Mouse (Mus musculus): Measurements from ENCODE around the gene Smoc2. TPM values are rescaled to one million over a fixed set of nuclear protein-coding genes. Genes with fewer than 3 reads are reported as not detected.

Smoc2 gene
- polyA plus RNA-seq, 1 experiment, result 55.8 TPM

DNA sequence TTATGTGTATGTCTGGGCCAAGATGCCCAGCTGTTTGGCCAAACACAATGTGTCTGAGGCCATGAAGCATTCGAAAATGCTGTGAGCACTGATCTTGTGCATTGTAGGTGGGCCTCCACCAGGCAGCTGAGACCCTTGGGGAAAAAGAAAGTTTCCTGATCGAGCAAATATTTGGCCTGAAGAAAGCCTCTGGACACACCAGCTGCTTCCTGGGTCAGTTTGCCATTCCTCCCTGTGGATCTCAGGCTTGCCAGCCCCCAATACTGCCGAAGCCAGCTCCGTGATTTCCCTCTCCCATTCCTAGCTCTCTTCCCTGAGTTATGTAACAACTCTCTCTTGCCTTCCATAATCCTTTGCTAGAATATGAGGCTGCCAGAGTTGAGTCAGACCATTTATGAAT is 11.3 kb upstream of the Smoc2 start:
- no peak for DNase-seq (ENCODE audit: low read depth, low spot score)
- 84% methylated on average over 4 of the region's 4 CpGs for WGBS

GRCm38 (mm10) chr17:14273386-14273785 is 5.9 kb upstream of the Smoc2 start:
- 28% methylated on average over 6 of the region's 6 CpGs for WGBS
- DNase-seq (ENCODE audit: low read depth, low spot score), result peak; percentile 64

DNA sequence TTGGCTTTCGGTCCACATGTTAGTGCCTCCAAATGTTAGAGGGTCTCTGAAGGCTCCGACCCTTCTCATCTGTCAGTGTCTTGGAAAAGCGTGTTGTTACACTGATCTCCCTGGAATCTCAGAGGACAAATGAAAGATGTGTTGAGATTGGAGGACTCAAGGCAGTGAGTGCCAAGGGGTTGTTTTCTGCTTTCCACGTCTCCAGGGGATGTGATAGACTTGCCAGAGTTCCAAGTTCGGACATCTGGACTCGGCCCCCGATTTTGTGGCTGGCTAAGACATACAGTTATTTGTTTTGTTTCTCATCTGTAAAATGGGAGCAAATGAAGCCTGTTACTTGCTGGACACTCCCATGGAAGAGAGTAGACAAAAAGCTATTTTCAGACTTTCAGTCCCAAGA is 2.0 kb upstream of the Smoc2 start:
- 89% methylated on average over 7 of the region's 7 CpGs for WGBS
- DNase-seq (ENCODE audit: low read depth, low spot score), result no peak

- WGBS, result 2% methylated on average over 10 of the region's 10 CpGs
- DNase-seq (ENCODE audit: low read depth, low spot score), result no peak
Observed at GRCm38 (mm10) chr17:14279966-14280300, 627 bp downstream of the Smoc2 start.

GRCm38 (mm10) chr17:14280425-14280833 is 1.1 kb downstream of the Smoc2 start:
- 1% methylated on average over 31 of the region's 31 CpGs for WGBS
- DNase-seq (ENCODE audit: low read depth, low spot score), result no peak

DNA sequence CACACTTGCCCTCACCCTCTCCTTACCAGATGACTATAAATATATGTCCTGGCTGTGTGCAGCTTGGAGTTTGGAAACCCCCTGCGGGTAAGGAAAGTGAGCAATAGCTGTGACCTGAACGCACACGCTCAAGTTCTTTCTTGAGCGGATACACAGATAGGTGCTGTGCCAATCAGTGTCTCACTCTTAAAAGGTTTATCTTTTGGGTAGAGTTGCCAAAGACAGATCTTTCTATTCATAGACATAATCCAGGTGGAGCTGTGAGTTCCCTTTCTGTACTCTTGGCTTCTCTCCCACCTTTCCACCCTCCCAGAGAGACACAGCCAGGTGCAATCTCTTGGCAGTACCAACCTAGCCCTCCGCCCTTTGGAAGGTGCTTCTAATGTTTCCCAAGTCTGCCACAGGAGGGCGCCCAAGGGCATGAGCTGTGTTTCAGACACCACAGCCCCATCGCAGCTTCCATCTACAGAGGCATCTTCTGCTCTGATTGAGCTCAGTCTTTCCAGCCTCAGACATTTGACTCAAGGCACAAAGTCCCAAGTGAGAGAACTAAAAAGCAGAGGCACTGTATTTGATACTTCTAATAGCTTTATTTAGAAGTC is 8.8 kb downstream of the Smoc2 start:
- DNase-seq (ENCODE audit: low read depth, low spot score), result peak; percentile 69
- WGBS, result 14% methylated on average over 7 of the region's 7 CpGs

DNA sequence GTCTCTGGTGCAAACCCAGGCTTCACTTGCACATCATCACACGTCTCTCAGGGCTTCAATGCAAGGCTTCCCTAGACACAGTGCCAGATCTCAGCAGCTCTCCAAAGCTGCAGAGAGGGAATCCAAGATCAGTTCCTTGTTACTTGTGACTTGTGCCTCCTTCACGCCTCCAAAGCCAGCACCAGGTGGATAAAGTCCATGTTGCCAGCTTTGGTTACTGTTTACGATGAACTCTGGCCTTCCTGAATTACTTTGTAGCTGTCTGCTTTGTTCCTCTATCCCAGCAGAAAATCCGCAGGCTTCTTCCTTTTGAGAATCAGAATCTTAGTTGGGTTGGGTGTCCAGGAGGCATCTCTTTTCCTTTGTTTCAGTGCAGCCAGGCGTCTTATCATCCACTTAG is 14.3 kb downstream of the Smoc2 start:
- peak; percentile 27 for DNase-seq (ENCODE audit: low read depth, low spot score)
- 30% methylated on average over 5 of the region's 5 CpGs for WGBS

- DNase-seq (ENCODE audit: low read depth, low spot score), result no peak
- 90% methylated on average over 3 of the region's 3 CpGs for WGBS
Observed at GRCm38 (mm10) chr17:14295146-14295545, 15.8 kb downstream of the Smoc2 start.

GRCm38 (mm10) chr17:14300361-14300760 is 21.1 kb downstream of the Smoc2 start:
- DNase-seq (ENCODE audit: low read depth, low spot score), result no peak
- WGBS, result 67% methylated on average over 5 of the region's 5 CpGs

- no peak for DNase-seq (ENCODE audit: low read depth, low spot score)
- 52% methylated on average over 7 of the region's 7 CpGs for WGBS
Observed at GRCm38 (mm10) chr17:14301491-14302344, 22.4 kb downstream of the Smoc2 start.

GRCm38 (mm10) chr17:14302356-14302755 is 23.1 kb downstream of the Smoc2 start:
- no peak for DNase-seq (ENCODE audit: low read depth, low spot score)

DNA sequence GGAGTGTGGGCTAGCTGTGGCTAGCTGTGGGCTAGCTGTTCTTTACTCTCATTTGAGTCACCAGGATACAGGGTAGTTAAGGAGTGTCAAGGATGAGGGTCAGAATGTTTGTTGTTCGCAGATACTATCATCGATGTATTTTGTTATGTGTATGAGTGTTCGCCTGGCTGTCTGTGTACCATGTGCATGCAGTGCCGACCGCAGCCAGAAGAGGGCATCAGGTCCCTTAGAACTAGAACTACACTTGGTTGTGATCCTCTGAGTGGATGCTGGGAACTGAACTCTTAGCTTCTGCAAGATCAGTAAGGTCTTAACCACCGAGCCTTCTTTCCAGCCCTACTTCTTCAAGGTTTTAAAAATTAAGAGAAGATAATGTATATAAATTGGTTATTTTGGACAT is 24.4 kb downstream of the Smoc2 start:
- no peak for DNase-seq (ENCODE audit: low read depth, low spot score)
- 98% methylated on average over 6 of the region's 6 CpGs for WGBS

More at GRCm38 (mm10) chr17:14302356-14302755, 23.1 kb downstream of the Smoc2 start:
- 61% methylated on average over 6 of the region's 6 CpGs for WGBS

DNA sequence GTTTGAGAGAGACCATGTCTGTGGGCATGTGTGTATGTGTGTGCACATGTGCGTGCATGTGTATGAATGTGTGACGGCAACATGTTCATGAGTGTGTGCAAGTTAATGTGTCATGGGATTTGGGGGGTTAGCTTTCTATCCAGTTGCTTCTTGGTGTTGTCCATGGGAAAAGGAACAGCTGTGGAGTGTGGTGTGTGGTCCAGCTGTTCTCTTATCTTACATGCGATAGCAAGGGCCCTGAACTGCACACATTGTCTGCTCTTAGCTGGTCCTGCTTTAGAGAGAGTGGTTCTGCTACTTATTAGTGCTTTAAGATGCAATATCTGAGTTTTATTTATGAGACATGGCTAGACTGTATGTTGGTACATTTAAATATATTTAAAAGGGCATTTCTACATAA is 30.6 kb downstream of the Smoc2 start:
- no peak for DNase-seq (ENCODE audit: low read depth, low spot score)
- WGBS, result 79% methylated on average over 3 of the region's 3 CpGs

- 71% methylated on average over 6 of the region's 6 CpGs for WGBS
- no peak for DNase-seq (ENCODE audit: low read depth, low spot score)
Observed at GRCm38 (mm10) chr17:14312440-14312839, 33.1 kb downstream of the Smoc2 start.

DNA sequence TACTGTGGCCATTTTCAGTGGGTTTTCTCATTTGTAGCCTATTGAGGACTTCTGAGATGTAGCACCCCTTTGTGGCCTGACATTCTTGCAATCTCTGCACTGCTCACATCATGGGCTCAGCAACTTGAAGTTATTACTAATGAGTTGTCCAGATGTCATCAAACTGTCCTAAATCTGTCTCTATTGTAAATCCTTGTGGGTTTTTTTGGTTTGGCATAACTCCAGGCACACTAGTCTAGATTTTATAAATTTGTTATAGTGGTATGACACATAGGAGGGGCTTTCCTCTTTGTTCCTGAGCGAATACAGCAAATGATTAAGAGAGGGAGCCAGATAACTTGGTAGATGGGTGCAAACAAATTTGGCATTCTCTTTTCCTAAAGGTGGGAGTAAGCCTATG is 35.0 kb downstream of the Smoc2 start:
- no peak for DNase-seq (ENCODE audit: low read depth, low spot score)
- 91% methylated on average over 1 of the region's 1 CpGs for WGBS

DNA sequence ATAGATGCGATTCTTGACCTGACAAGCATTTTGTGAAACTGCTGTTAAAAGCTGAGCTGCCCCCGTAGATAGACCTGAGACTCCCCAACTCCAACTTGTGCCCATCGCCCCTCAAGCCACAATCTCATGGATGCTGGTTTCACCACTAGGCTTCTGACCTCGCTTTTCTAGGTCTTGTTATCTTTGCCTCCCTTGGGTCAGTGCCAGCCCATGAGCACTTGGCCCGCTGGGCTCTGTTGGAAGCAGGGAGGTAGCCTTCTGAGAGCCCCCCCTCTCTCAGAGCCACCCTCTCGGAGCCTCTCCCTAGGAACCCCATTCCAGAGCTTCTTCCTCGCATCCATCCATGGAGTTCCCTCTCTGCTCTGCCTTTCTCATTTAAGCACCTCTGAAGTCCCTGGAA is 37.2 kb downstream of the Smoc2 start:
- DNase-seq (ENCODE audit: low read depth, low spot score), result no peak
- 77% methylated on average over 7 of the region's 7 CpGs for WGBS

- WGBS, result 63% methylated on average over 4 of the region's 4 CpGs
Observed at GRCm38 (mm10) chr17:14317439-14317838, 38.1 kb downstream of the Smoc2 start.

GRCm38 (mm10) chr17:14326156-14326555 is 46.9 kb downstream of the Smoc2 start:
- no peak for DNase-seq (ENCODE audit: low read depth, low spot score)
- 60% methylated on average over 7 of the region's 7 CpGs for WGBS

More at GRCm38 (mm10) chr17:14317439-14317838, 38.1 kb downstream of the Smoc2 start:
- DNase-seq (ENCODE audit: low read depth, low spot score), result no peak

DNA sequence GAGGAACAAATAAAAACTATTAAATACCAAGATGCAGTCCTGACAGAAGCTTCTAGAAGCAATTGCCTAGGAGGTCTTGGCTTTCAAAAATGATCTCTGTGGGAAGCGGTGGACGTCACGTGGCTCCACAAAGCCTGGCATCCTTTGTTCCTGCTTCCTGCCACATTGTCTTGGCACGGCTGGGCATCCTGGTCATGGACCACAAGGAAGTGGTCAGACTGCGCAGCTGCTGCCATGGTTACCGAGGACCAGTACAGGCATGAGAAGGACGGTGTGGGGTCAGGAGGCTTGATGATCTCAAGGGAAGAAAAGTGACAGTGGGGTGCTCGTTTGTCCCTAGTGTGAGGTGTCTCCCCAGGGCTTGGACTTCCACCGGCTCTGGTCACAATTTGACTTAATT is 48.7 kb downstream of the Smoc2 start:
- WGBS, result 77% methylated on average over 9 of the region's 9 CpGs
- DNase-seq (ENCODE audit: low read depth, low spot score), result no peak

GRCm38 (mm10) chr17:14330498-14330897 is 51.2 kb downstream of the Smoc2 start:
- 86% methylated on average over 7 of the region's 7 CpGs for WGBS
- no peak for DNase-seq (ENCODE audit: low read depth, low spot score)

GRCm38 (mm10) chr17:14339932-14340557 is 60.7 kb downstream of the Smoc2 start:
- DNase-seq (ENCODE audit: low read depth, low spot score), result no peak
- 65% methylated on average over 5 of the region's 5 CpGs for WGBS
